ENCODE assay signal across 15 mouse cellular contexts in the genomic region with DNA sequence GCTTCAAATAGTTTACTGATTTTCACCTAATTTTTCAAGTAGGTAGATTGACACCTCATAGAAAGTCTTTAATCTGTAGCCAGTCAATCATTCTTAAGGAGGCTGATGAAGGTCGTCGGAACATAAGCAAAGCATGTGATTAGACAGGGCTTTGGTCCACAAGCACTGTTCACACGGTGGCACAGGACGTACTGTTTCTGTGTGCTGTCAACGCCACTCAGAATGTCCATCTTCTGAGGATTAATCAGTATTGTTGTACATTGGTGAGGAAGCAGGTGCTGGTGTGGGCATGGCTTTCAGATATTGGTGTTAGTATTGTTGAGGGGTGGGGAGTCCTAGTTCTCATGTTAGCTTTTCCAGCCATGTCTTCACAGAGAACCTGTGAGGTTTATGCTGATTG.
DNase-seq lines count a peak whose midpoint lies in the region; ATAC-seq and TF ChIP-seq lines count a peak whose summit lies in the region.
"Had no signal": no experiment of that assay in that cellular context is flagged by ENCODE, and none has a peak within 500 bp of the region (broad histone marks: within the 10 kb centered on the region; RNA-seq: fewer than 3 reads in every experiment).

No protein-coding gene starts in this region.

- no peak for ATAC-seq in erythroblast, adult 5-6 weeks (replicated peaks; ENCODE audit: low FRiP score, poor library complexity, severe bottlenecking)
- no peak for ATAC-seq in hindbrain, embryonic 16.5 days
- no peak for ATAC-seq in hindbrain, embryonic 11.5 days (ENCODE audit: low FRiP score)
- ATAC-seq: midbrain, embryonic 15.5 days had no signal

- TF ChIP-seq CTCF in spleen, adult 2 months (IDR thresholded peaks at IDR 0.05; ENCODE audit: extremely low read depth, insufficient read depth, insufficient read length, insufficient replicate concordance), result no peak
- TF ChIP-seq CTCF in thymus, adult 2 months (IDR thresholded peaks at IDR 0.05; ENCODE audit: borderline replicate concordance, control insufficient read depth, extremely low read depth, insufficient read depth, low read length, poor library complexity), result no peak

- no peaks in the 10 kb centered on the region for H3K27me3 ChIP-seq in erythroblast, embryonic 14.5 days (ENCODE audit: control insufficient read depth)
- H3K27me3 ChIP-seq in hindbrain, embryonic 16.5 days (replicated peaks; ENCODE audit: control insufficient read depth, insufficient read depth, low read length), result no peaks in the 10 kb centered on the region
- no peaks in the 10 kb centered on the region for H3K27me3 ChIP-seq in hindbrain, embryonic 11.5 days (ENCODE audit: control insufficient read depth, insufficient read depth, low read length)
- H3K27me3 ChIP-seq in spleen, adult 2 months (ENCODE audit: control insufficient read depth, insufficient read depth, low read length), result no peaks in the 10 kb centered on the region
- no peaks in the 10 kb centered on the region for H3K27me3 ChIP-seq in thymus, adult 2 months (ENCODE audit: control insufficient read depth, insufficient read depth, low read length)
- H3K27me3 ChIP-seq: embryonic facial prominence, embryonic 12.5 days; midbrain, embryonic 15.5 days had no signal

- H3K36me3 ChIP-seq in erythroblast, embryonic 14.5 days (ENCODE audit: control insufficient read depth), result peaks cover 24% of the 10 kb centered on the region
- H3K36me3 ChIP-seq in hindbrain, embryonic 16.5 days (ENCODE audit: control insufficient read depth, insufficient read depth, low read length), result no peaks in the 10 kb centered on the region
- no peaks in the 10 kb centered on the region for H3K36me3 ChIP-seq in hindbrain, embryonic 11.5 days (ENCODE audit: control insufficient read depth, insufficient read depth, low read length)
- peaks cover under 1% of the 10 kb centered on the region; the same call in 1 of the 2 replicates for H3K36me3 ChIP-seq in spleen, adult 2 months (ENCODE audit: control insufficient read depth, insufficient read depth, low read length)
- no peaks in the 10 kb centered on the region; the same call in 1 of the 2 replicates for H3K36me3 ChIP-seq in thymus, adult 2 months (ENCODE audit: control insufficient read depth, insufficient read depth, low read length)
- H3K36me3 ChIP-seq: embryonic facial prominence, embryonic 12.5 days; midbrain, embryonic 15.5 days had no signal

- WGBS in hindbrain, embryonic 16.5 days, result 76% methylated on average over 5 of the region's 5 CpGs
- WGBS in hindbrain, embryonic 11.5 days, result 84% methylated on average over 5 of the region's 5 CpGs
- WGBS in spleen, adult 2 months, result 23% methylated on average over 5 of the region's 5 CpGs
- 46% methylated on average over 5 of the region's 5 CpGs for WGBS in thymus, adult 2 months

- no peak for TF ChIP-seq POLR2A in spleen, adult 2 months (IDR thresholded peaks at IDR 0.05; ENCODE audit: low read depth, low read length)
- no peak for TF ChIP-seq POLR2A in thymus, adult 2 months (IDR thresholded peaks at IDR 0.05; ENCODE audit: control insufficient read depth, extremely low read depth, insufficient read depth, low read length, poor library complexity)

- peak overlapping the region; percentile 4 for H3K4me2 ChIP-seq in hindbrain, embryonic 16.5 days (ENCODE audit: low read length)
- no peak overlapping the region for H3K4me2 ChIP-seq in hindbrain, embryonic 11.5 days (replicated peaks; ENCODE audit: low read depth, low read length)
- H3K4me2 ChIP-seq: embryonic facial prominence, embryonic 12.5 days; midbrain, embryonic 15.5 days had no signal

- peak overlapping the region; percentile 40 for H3K4me3 ChIP-seq in erythroblast, embryonic 14.5 days (replicated peaks)
- no peak overlapping the region for H3K4me3 ChIP-seq in hindbrain, embryonic 16.5 days (ENCODE audit: low read length)
- no peak overlapping the region for H3K4me3 ChIP-seq in hindbrain, embryonic 11.5 days (ENCODE audit: low read depth, low read length)
- H3K4me3 ChIP-seq in spleen, adult 2 months (ENCODE audit: extremely low read depth, insufficient read depth, insufficient read length), result peak overlapping the region; percentile 48; the same call in 1 of the 2 replicates
- H3K4me3 ChIP-seq in thymus, adult 2 months (ENCODE audit: control insufficient read depth, insufficient read depth, low read length), result no peak overlapping the region
- H3K4me3 ChIP-seq: embryonic facial prominence, embryonic 12.5 days; midbrain, embryonic 15.5 days had no signal

- no peak overlapping the region for H3K9ac ChIP-seq in hindbrain, embryonic 16.5 days (ENCODE audit: low read depth, low read length)
- no peak overlapping the region for H3K9ac ChIP-seq in hindbrain, embryonic 11.5 days (ENCODE audit: low read depth, low read length)
- H3K9ac ChIP-seq: embryonic facial prominence, embryonic 12.5 days; midbrain, embryonic 15.5 days had no signal

- peaks cover 49% of the 10 kb centered on the region for H3K4me1 ChIP-seq in erythroblast, embryonic 14.5 days (ENCODE audit: control insufficient read depth)
- peaks cover 24% of the 10 kb centered on the region for H3K4me1 ChIP-seq in hindbrain, embryonic 16.5 days (ENCODE audit: control insufficient read depth, insufficient read depth, low read depth, low read length)
- no peaks in the 10 kb centered on the region for H3K4me1 ChIP-seq in hindbrain, embryonic 11.5 days (replicated peaks; ENCODE audit: control insufficient read depth, insufficient read depth, low read length)
- H3K4me1 ChIP-seq in spleen, adult 2 months (ENCODE audit: control insufficient read depth, insufficient read depth, insufficient read length), result peaks cover 19% of the 10 kb centered on the region
- H3K4me1 ChIP-seq in thymus, adult 2 months (replicated peaks; ENCODE audit: control insufficient read depth, insufficient read depth, low read length), result peaks cover 9% of the 10 kb centered on the region

- no peaks in the 10 kb centered on the region for H3K9me3 ChIP-seq in erythroblast, embryonic 14.5 days (ENCODE audit: control insufficient read depth, low read length)
- H3K9me3 ChIP-seq in hindbrain, embryonic 16.5 days (ENCODE audit: control insufficient read depth, low read length), result no peaks in the 10 kb centered on the region
- H3K9me3 ChIP-seq in hindbrain, embryonic 11.5 days (ENCODE audit: control insufficient read depth, low read length), result no peaks in the 10 kb centered on the region
- H3K9me3 ChIP-seq: embryonic facial prominence, embryonic 12.5 days; midbrain, embryonic 15.5 days had no signal

- no peak for DNase-seq in hindbrain, embryonic 11.5 days (ENCODE audit: low spot score)
- no peak for DNase-seq in spleen, adult 2 months (ENCODE audit: low read depth in 1 of 2, low spot score in 2 of 2)
- DNase-seq in spleen, postnatal 36 days (ENCODE audit: low spot score in 2 of 2), result no peak
- no peak for DNase-seq in thymus, adult 2 months
- no peak for DNase-seq in thymus, postnatal 0 days (ENCODE audit: low spot score)
- DNase-seq: adrenal gland, postnatal 25 days; cerebellum, adult 11-12 months; kidney, adult 8-10 months; left cerebral cortex, postnatal 4 days; lung, postnatal 10 days had no signal

- H3K27ac ChIP-seq in hindbrain, embryonic 16.5 days (ENCODE audit: low read depth, low read length), result no peak overlapping the region
- H3K27ac ChIP-seq in hindbrain, embryonic 11.5 days (ENCODE audit: low read depth, low read length), result no peak overlapping the region
- H3K27ac ChIP-seq in spleen, adult 2 months (ENCODE audit: insufficient read depth, low read length), result peak overlapping the region; percentile 80
- no peak overlapping the region for H3K27ac ChIP-seq in thymus, adult 2 months (ENCODE audit: control insufficient read depth, insufficient read depth, low read length)
- H3K27ac ChIP-seq: embryonic facial prominence, embryonic 12.5 days; midbrain, embryonic 15.5 days had no signal

Comparison
In these comparisons a context has a peak if more than half of its experiments do, and no peak if none do; other contexts are left out.
1. H3K4me3 ChIP-seq: peak in erythroblast, embryonic 14.5 days (single experiment) and spleen, adult 2 months (single experiment); none in hindbrain, embryonic 16.5 days (single experiment), hindbrain, embryonic 11.5 days (single experiment) and thymus, adult 2 months (single experiment).